Mouse (Mus musculus) liver, postnatal 0 days (tissue): ENCODE measurements around the gene Faap100.

Experiments
- CTCF ChIP-seq: sonication (generic); IDR thresholded peaks from 2 replicates; pipeline ENCODE4 v1.5.1; 2016; ENCODE audit warnings: antibody characterized with exemption, low read depth
- EP300 ChIP-seq: IDR thresholded peaks from 2 replicates; pipeline ENCODE4 v1.6.1; 2016; ENCODE audit warnings: antibody characterized with exemption, low read depth, mild to moderate bottlenecking

- TF ChIP-seq CTCF = no peak
- TF ChIP-seq EP300 = no peak
Observed at GRCm38 (mm10) chr11:120350711-120351110, 27.9 kb downstream of the Faap100 start.
